Mouse (Mus musculus) cerebellum, adult 18-20 months (tissue): Measurements from ENCODE around the gene Flt4.

Source experiments
- DNase-seq, 2 experiments: peaks; one replicate each; pipeline ENCODE4 v3.0.0; 2021

Flt4 gene

GRCm38 (mm10) chr11:49650113-49650993, 41.3 kb downstream of the Flt4 start:
- DNase-seq, result peak in 1 of 2 experiments; percentile 21

GRCm38 (mm10) chr11:49650994-49651761, 42.1 kb downstream of the Flt4 start:
- DNase-seq, result no peak

GRCm38 (mm10) chr11:49651762-49652322, 42.8 kb downstream of the Flt4 start:
- no peak for DNase-seq

- peak; percentile 77 to 80 for DNase-seq
Measured at GRCm38 (mm10) chr11:49652401-49653078, 43.5 kb downstream of the Flt4 start.

GRCm38 (mm10) chr11:49653079-49653408, 44.0 kb downstream of the Flt4 start:
- no peak for DNase-seq

GRCm38 (mm10) chr11:49654651-49655050, 45.6 kb downstream of the Flt4 start:
- DNase-seq, result no peak

- no peak for DNase-seq
Measured at GRCm38 (mm10) chr11:49655501-49655900, 46.4 kb downstream of the Flt4 start.

- DNase-seq, result no peak
Measured at GRCm38 (mm10) chr11:49658065-49658464, 49.0 kb downstream of the Flt4 start.

- DNase-seq, result no peak
Measured at GRCm38 (mm10) chr11:49658791-49659469, 49.9 kb downstream of the Flt4 start.

- no peak for DNase-seq
Measured at GRCm38 (mm10) chr11:49659470-49659799, 50.4 kb downstream of the Flt4 start.

- DNase-seq, result no peak
Measured at GRCm38 (mm10) chr11:49662292-49662780, 53.3 kb downstream of the Flt4 start.

GRCm38 (mm10) chr11:49663310-49663709, 54.2 kb downstream of the Flt4 start, which contains the start of gene Scgb3a1:
TSS of gene Scgb3a1 (plus strand) at chr11:49663610.
- DNase-seq, result no peak

- no peak for DNase-seq
Measured at GRCm38 (mm10) chr11:49664262-49665140, 55.4 kb downstream of the Flt4 start.

GRCm38 (mm10) chr11:49665462-49665861, 56.4 kb downstream of the Flt4 start:
- no peak for DNase-seq

GRCm38 (mm10) chr11:49673433-49673832, 64.4 kb downstream of the Flt4 start:
- no peak for DNase-seq

GRCm38 (mm10) chr11:49684237-49684973, 75.3 kb downstream of the Flt4 start:
- no peak for DNase-seq

- DNase-seq, result no peak
Measured at GRCm38 (mm10) chr11:49695013-49695412, 86.0 kb downstream of the Flt4 start.

GRCm38 (mm10) chr11:49695695-49696094, 86.6 kb downstream of the Flt4 start:
- DNase-seq, result no peak

GRCm38 (mm10) chr11:49696472-49696871, 87.4 kb downstream of the Flt4 start:
- DNase-seq, result no peak

GRCm38 (mm10) chr11:49697779-49698178, 88.7 kb downstream of the Flt4 start:
- no peak for DNase-seq

- no peak for DNase-seq
Measured at GRCm38 (mm10) chr11:49699079-49699478, 90.0 kb downstream of the Flt4 start.
